9 mouse cellular contexts compared by ENCODE assay signal in genomic region chr15:78003929-78004328, GRCm38 (mm10). TPM values are rescaled to one million over a fixed set of nuclear protein-coding genes. Genes with fewer than 3 reads are reported as not detected.
DNase-seq lines count a peak whose midpoint lies in the region; ATAC-seq and TF ChIP-seq lines count a peak whose summit lies in the region.
"Had no signal": no experiment of that assay in that cellular context is flagged by ENCODE, and none has a peak within 500 bp of the region (broad histone marks: within the 10 kb centered on the region; RNA-seq: fewer than 3 reads in every experiment).

No protein-coding gene starts in this region.

- no peak overlapping the region for H3K4me3 ChIP-seq in kidney, embryonic 15.5 days (replicated peaks)
- no peak overlapping the region for H3K4me3 ChIP-seq in cerebellum, adult 2 months (replicated peaks; ENCODE audit: insufficient read depth, low read depth, low read length)
- no peak overlapping the region for H3K4me3 ChIP-seq in liver, embryonic 15.5 days (replicated peaks)
- H3K4me3 ChIP-seq: myocyte had no signal

- TF ChIP-seq POLR2A in cerebellum, adult 2 months (IDR thresholded peaks at IDR 0.05; ENCODE audit: borderline replicate concordance, insufficient read depth, low read length): no peak

- no peaks in the 10 kb centered on the region for H3K27me3 ChIP-seq in kidney, embryonic 15.5 days
- H3K27me3 ChIP-seq in cerebellum, adult 2 months (ENCODE audit: control insufficient read depth, insufficient read depth, low read length): no peaks in the 10 kb centered on the region
- no peaks in the 10 kb centered on the region for H3K27me3 ChIP-seq in liver, embryonic 15.5 days

- WGBS in kidney, embryonic 15.5 days: 33% methylated on average over 9 of the region's 9 CpGs
- WGBS in cerebellum, adult 2 months: 14% methylated on average over 9 of the region's 9 CpGs
- WGBS in liver, embryonic 15.5 days (ENCODE audit: insufficient replicate concordance): 35% methylated on average over 9 of the region's 9 CpGs

- no peaks in the 10 kb centered on the region for H3K36me3 ChIP-seq in kidney, embryonic 15.5 days
- no peaks in the 10 kb centered on the region for H3K36me3 ChIP-seq in liver, embryonic 15.5 days (replicated peaks)

- no peak for ATAC-seq in kidney, embryonic 15.5 days (replicated peaks; ENCODE audit: low FRiP score)
- ATAC-seq in liver, embryonic 15.5 days (ENCODE audit: insufficient read depth): peak; percentile 77

- no peak overlapping the region for H3K9ac ChIP-seq in kidney, embryonic 15.5 days
- H3K9ac ChIP-seq in liver, embryonic 15.5 days: no peak overlapping the region

- no peak overlapping the region for H3K27ac ChIP-seq in kidney, embryonic 15.5 days
- H3K27ac ChIP-seq in cerebellum, adult 2 months (ENCODE audit: insufficient read depth, low read length): no peak overlapping the region
- H3K27ac ChIP-seq in liver, embryonic 15.5 days (replicated peaks): no peak overlapping the region

- intact Hi-C loops in left cerebral cortex, postnatal 25 days (cut with DNase I): no loop called here

- H3K4me2 ChIP-seq in kidney, embryonic 15.5 days: no peak overlapping the region
- no peak overlapping the region for H3K4me2 ChIP-seq in liver, embryonic 15.5 days

- DNase-seq in kidney, postnatal 4 days: peak; percentile 30 to 42
- DNase-seq in MEL-GATA-1-ER (ENCODE audit: extremely low read depth, low read depth): peak; percentile 85
- DNase-seq in cerebellum, adult 2 months: peak; percentile 50 to 63
- DNase-seq in left cerebral cortex, postnatal 25 days (ENCODE audit: low spot score in 2 of 2): no peak
- no peak for DNase-seq in urinary bladder, postnatal 10 days (ENCODE audit: low spot score)
- no peak for DNase-seq in left cerebral cortex, adult 11 months (ENCODE audit: low spot score)

- TF ChIP-seq CTCF in cerebellum, adult 2 months (IDR thresholded peaks at IDR 0.05; ENCODE audit: borderline replicate concordance, insufficient read depth, low read depth, low read length): no peak

- 0 out of 2 replicates have a peak, but pooled peaks cover 3% of the 10 kb centered on the region for H3K4me1 ChIP-seq in kidney, embryonic 15.5 days
- H3K4me1 ChIP-seq in cerebellum, adult 2 months (ENCODE audit: control insufficient read depth, insufficient read depth, low read length): peaks cover 23% of the 10 kb centered on the region
- H3K4me1 ChIP-seq in liver, embryonic 15.5 days (replicated peaks): peaks cover 7% of the 10 kb centered on the region

- no peaks in the 10 kb centered on the region for H3K9me3 ChIP-seq in kidney, embryonic 15.5 days (replicated peaks)
- H3K9me3 ChIP-seq in liver, embryonic 15.5 days (replicated peaks): no peaks in the 10 kb centered on the region

RNA-seq across cellular contexts. Expression of gene Eif3d, which starts 33.3 kb away (rescaled TPM):
- polyA plus RNA-seq in kidney, embryonic 15.5 days (2015; fragmentation: Nextera tagmentation; extraction: Ambion mirVana): 210 and 223 TPM in 2 replicates
- 119 and 126 TPM in 2 replicates for polyA plus RNA-seq in cerebellum, adult 2 months (2012; rRNA removed)
- 139 and 142 TPM in 2 replicates for polyA plus RNA-seq in liver, embryonic 15.5 days (2015; fragmentation: Nextera tagmentation; extraction: Ambion mirVana)
- total RNA-seq in left cerebral cortex, postnatal 25 days (2021): 100 to 1,000 TPM in 1 of 2 experiments, 10 to 100 TPM in 1; 97.3 to 105 TPM

RNA-seq across cellular contexts. Expression of gene Foxred2, which starts 47.4 kb away (rescaled TPM):
- 4.6 and 5.6 TPM in 2 replicates for polyA plus RNA-seq in kidney, embryonic 15.5 days (2015; fragmentation: Nextera tagmentation; extraction: Ambion mirVana)
- polyA plus RNA-seq in cerebellum, adult 2 months (2012; rRNA removed): 30.0 and 33.4 TPM in 2 replicates
- polyA plus RNA-seq in liver, embryonic 15.5 days (2015; fragmentation: Nextera tagmentation; extraction: Ambion mirVana): 1.1 and 1.4 TPM in 2 replicates
- total RNA-seq in left cerebral cortex, postnatal 25 days (2021): 10 to 100 TPM; 11.8 to 12.0 TPM

Comparison
In these comparisons a context has a peak if more than half of its experiments do, and no peak if none do; other contexts are left out.
1. DNase-seq: peak in kidney, postnatal 4 days (2 of 2), MEL-GATA-1-ER (single experiment) and cerebellum, adult 2 months (2 of 2); none in left cerebral cortex, postnatal 25 days (0 of 2), urinary bladder, postnatal 10 days (single experiment) and left cerebral cortex, adult 11 months (single experiment).